Mouse (Mus musculus): Measurements from ENCODE around the gene Xiap. TPM values are rescaled to one million over a fixed set of nuclear protein-coding genes. Genes with fewer than 3 reads are reported as not detected.
"Not testable (repeated sequence)": the region's sequence is repeated elsewhere in the genome, so short reads cannot be mapped to it uniquely, and the experiment has no call there.

Xiap gene
- total RNA-seq (2022) = 10 to 100 TPM; 48.2 to 66.5 (median 55.3) TPM

- no peak for DNase-seq
Observed at GRCm38 (mm10) chrX:42059282-42060068, at the start of gene Xiap. TSS of gene Xiap (plus strand) at chrX:42059679.

- no peak for DNase-seq
Observed at GRCm38 (mm10) chrX:42012677-42013208, 46.7 kb upstream of the Xiap start.

- DNase-seq = no peak
Observed at GRCm38 (mm10) chrX:42013776-42014175, 45.7 kb upstream of the Xiap start.

GRCm38 (mm10) chrX:42014502-42014901 is 45.0 kb upstream of the Xiap start:
- DNase-seq = no peak

GRCm38 (mm10) chrX:42018030-42018429 is 41.4 kb upstream of the Xiap start:
- DNase-seq = no peak

GRCm38 (mm10) chrX:42019441-42019840 is 40.0 kb upstream of the Xiap start:
- DNase-seq = no peak

- DNase-seq = not testable (repeated sequence)
Observed at GRCm38 (mm10) chrX:42025802-42026440, 33.6 kb upstream of the Xiap start.

GRCm38 (mm10) chrX:42026981-42027380 is 32.5 kb upstream of the Xiap start:
- DNase-seq = not testable (repeated sequence)

- peak; percentile 53 for DNase-seq
Observed at GRCm38 (mm10) chrX:42033111-42033693, 26.3 kb upstream of the Xiap start.

- no peak for DNase-seq
Observed at GRCm38 (mm10) chrX:42033911-42034310, 25.6 kb upstream of the Xiap start.

GRCm38 (mm10) chrX:42039481-42039880 is 20.0 kb upstream of the Xiap start:
- DNase-seq = no peak

- peak; percentile 37 for DNase-seq
Observed at GRCm38 (mm10) chrX:42044935-42045334, 14.5 kb upstream of the Xiap start.

- no peak for DNase-seq
Observed at GRCm38 (mm10) chrX:42050652-42051643, 8.5 kb upstream of the Xiap start.

GRCm38 (mm10) chrX:42057012-42057411 is 2.5 kb upstream of the Xiap start:
- DNase-seq = no peak

- no peak for DNase-seq
Observed at GRCm38 (mm10) chrX:42057873-42058272, 1.6 kb upstream of the Xiap start.

- no peak for DNase-seq
Observed at GRCm38 (mm10) chrX:42063621-42064020, 4.1 kb downstream of the Xiap start.

- no peak for DNase-seq
Observed at GRCm38 (mm10) chrX:42065086-42065485, 5.6 kb downstream of the Xiap start.

- no peak for DNase-seq
Observed at GRCm38 (mm10) chrX:42066771-42067170, 7.3 kb downstream of the Xiap start.

GRCm38 (mm10) chrX:42067791-42068200 is 8.3 kb downstream of the Xiap start:
- DNase-seq = no peak

- DNase-seq = peak; percentile 79
Observed at GRCm38 (mm10) chrX:42068201-42068874, 8.9 kb downstream of the Xiap start.

- no peak for DNase-seq
Observed at GRCm38 (mm10) chrX:42068875-42069257, 9.4 kb downstream of the Xiap start.
